Mouse (Mus musculus): ENCODE measurements at regions not wholly inside any gene's neighbourhood (a gene's known extent, or its start where the extent isn't known, plus 50 kb on each side); places are given as distances from the start of the nearest gene placed in this dataset.

DNA sequence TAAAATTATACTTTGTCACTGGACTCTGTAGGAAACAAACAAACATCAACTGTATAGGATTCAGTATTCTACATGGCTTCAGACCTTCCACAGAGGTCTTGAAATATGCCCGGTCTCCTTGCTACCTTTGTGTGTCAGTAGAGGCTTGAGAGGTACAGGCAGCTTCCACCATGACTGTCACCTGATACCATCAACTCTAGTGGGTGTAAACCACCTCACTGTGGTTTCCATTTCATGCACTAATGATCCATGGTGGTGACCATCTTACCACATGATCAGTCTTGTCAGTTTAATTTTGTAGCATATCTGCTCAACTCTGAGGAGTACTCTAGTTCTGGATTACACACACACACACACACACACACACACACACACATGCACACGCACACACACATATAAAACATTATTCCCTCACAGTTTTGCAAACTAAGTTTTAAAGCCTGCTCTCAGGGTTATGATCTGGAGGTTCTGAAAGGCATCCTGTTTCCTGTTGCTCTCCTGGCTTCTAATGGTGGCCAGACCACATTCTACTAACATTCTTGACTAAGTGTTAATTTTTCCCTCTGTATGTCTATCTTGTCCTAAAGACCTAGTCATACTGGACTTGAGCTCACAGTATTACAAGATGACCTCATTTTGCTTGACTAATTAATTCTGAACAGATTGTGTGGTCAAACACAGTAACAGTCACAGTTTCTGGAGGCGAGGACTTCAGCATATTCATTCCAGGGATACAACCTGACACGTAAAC lies 106.7 kb upstream of the Rgs1 start:
- 92% methylated on average over 4 of the region's 4 CpGs for WGBS
- no peak overlapping the region for H3K4me2 ChIP-seq
- H3K9ac ChIP-seq = no peak overlapping the region
- H3K4me1 ChIP-seq (replicated peaks) = no peaks in the 10 kb centered on the region
- H3K36me3 ChIP-seq = no peaks in the 10 kb centered on the region
- H3K27me3 ChIP-seq = no peaks in the 10 kb centered on the region
- no peak overlapping the region for H3K27ac ChIP-seq
- no peak overlapping the region for H3K4me3 ChIP-seq
- ATAC-seq (ENCODE audit: low FRiP score) = no peak
- H3K9me3 ChIP-seq = no peaks in the 10 kb centered on the region

DNA sequence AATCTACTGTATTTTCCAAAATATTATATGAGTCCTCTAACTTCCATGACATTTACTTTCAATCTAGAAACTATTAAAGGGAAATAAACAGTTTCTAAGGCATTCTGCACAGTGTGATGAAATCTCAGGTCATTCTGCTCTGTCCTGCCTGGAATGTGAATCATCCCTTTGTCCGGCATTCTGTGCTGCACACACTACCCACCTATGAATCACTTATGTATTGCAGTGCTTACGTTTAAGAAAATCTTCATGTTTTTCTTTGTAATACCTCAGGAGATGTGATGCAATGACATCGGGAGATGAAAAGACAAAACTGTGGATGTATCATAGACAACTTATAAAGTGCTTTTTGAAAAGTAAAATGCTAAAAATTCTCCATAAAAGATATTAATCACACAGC lies 106.0 kb upstream of the Rgs1 start:
- no peak for ATAC-seq (ENCODE audit: low FRiP score)
- WGBS = 90% methylated on average over 3 of the region's 3 CpGs
- H3K27me3 ChIP-seq = no peaks in the 10 kb centered on the region
- no peaks in the 10 kb centered on the region for H3K9me3 ChIP-seq
- H3K9ac ChIP-seq = no peak overlapping the region
- H3K4me3 ChIP-seq = no peak overlapping the region
- no peak overlapping the region for H3K27ac ChIP-seq
- H3K4me2 ChIP-seq = no peak overlapping the region
- H3K36me3 ChIP-seq = no peaks in the 10 kb centered on the region
- H3K4me1 ChIP-seq (replicated peaks) = no peaks in the 10 kb centered on the region

DNA sequence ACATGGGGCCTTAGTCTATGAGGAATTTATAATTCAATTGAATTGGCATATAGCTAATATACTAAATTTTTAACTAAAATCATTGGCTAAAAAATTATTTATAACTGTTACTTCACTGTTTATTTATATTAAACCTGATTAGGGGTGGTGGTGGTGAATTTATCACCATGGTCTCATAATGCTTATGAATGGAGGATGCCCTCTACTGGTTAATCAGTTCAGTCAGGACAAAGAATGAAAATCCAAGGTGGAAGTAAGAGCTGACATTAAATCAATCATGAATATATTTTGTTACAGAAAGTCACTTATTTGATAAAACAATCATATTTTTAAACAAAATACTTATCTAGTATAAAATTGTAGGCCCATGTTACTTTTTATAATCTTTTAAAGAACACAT lies 104.3 kb upstream of the Rgs1 start:
- Histone ChIP-seq H3K27me3 (no peaks in the 10 kb centered on the region), H3K9ac (no peak overlapping the region), H3K27ac (no peak overlapping the region), H3K4me2 (no peak overlapping the region), H3K9me3 (no peaks in the 10 kb centered on the region), H3K4me1 (replicated peaks) (no peaks in the 10 kb centered on the region), H3K36me3 (no peaks in the 10 kb centered on the region), H3K4me3 (no peak overlapping the region)
- ATAC-seq (ENCODE audit: low FRiP score) = no peak

DNA sequence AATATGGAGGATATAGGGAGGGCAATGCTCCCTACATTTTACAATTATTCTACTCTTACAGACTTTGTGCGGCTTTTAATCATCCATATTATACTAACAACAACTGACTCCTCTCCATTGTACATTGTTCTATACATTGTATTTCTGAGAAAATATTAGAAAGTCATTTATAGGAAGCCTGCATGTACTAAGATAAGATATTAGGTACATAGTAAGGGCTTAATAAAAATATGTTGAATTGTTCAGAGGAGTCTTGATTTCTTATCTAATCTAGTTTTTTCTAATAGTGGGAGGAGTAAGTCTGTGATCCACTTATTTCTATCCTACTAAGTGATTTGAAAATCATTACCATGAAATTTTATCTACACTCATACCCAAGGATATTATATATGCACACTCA lies 94.8 kb upstream of the Rgs1 start:
- ATAC-seq (ENCODE audit: low FRiP score) = no peak
- no peaks in the 10 kb centered on the region for H3K27me3 ChIP-seq
- 96% methylated on average over 1 of the region's 1 CpGs for WGBS
- no peaks in the 10 kb centered on the region for H3K4me1 ChIP-seq (replicated peaks)
- no peak overlapping the region for H3K4me2 ChIP-seq
- no peak overlapping the region for H3K9ac ChIP-seq
- no peaks in the 10 kb centered on the region for H3K36me3 ChIP-seq
- H3K4me3 ChIP-seq = no peak overlapping the region
- no peak overlapping the region for H3K27ac ChIP-seq
- no peaks in the 10 kb centered on the region for H3K9me3 ChIP-seq

DNA sequence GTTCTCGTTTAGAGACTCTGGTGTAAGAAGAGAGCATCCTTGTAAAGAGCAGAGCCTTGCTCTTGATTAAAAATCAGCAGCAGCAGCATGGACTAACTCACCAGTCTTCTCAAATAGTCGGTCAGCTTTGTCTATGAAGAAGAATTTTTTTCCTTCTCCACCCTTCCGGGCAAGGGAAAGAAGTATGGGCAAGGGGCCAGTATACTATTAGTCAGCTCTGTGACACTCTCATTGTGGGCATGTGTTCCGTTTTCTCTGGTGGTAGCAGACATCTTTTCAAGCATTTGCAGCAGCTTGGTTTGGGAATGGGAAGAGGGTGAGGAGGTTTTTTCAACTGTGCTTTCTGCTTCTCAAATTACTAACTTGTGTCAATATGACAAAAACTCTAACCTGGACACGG lies 94.3 kb upstream of the Rgs1 start:
- Histone ChIP-seq H3K36me3 (no peaks in the 10 kb centered on the region), H3K27me3 (no peaks in the 10 kb centered on the region), H3K4me3 (no peak overlapping the region), H3K4me1 (replicated peaks) (no peaks in the 10 kb centered on the region), H3K4me2 (no peak overlapping the region), H3K9me3 (no peaks in the 10 kb centered on the region), H3K9ac (no peak overlapping the region), H3K27ac (no peak overlapping the region)
- ATAC-seq (ENCODE audit: low FRiP score) = no peak
- 75% methylated on average over 5 of the region's 5 CpGs for WGBS

DNA sequence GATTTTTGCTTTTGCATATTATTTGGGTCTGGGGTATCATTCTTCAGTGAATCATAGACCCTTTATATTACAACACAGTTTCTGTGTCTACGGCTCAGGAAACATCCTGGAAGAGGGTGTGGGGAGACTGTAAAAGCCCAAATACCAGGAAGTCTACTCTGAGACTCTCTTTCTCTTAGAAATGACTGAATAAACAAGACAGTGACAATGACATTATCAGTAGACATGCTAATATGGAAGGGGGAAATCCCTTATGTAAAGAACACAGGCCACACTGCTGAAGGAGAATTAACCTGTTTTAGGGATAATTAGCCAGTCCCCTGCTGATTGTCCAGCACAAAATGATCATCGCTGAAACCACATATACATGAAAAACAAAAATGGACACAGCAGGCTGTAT lies 88.5 kb upstream of the Rgs1 start:
- no peaks in the 10 kb centered on the region for H3K36me3 ChIP-seq
- H3K27ac ChIP-seq = no peak overlapping the region
- no peaks in the 10 kb centered on the region for H3K4me1 ChIP-seq (replicated peaks)
- WGBS = 93% methylated on average over 2 of the region's 2 CpGs
- no peak overlapping the region for H3K4me2 ChIP-seq
- H3K27me3 ChIP-seq = no peaks in the 10 kb centered on the region
- no peak for ATAC-seq (ENCODE audit: low FRiP score)
- no peak overlapping the region for H3K4me3 ChIP-seq
- H3K9ac ChIP-seq = no peak overlapping the region
- no peaks in the 10 kb centered on the region for H3K9me3 ChIP-seq

DNA sequence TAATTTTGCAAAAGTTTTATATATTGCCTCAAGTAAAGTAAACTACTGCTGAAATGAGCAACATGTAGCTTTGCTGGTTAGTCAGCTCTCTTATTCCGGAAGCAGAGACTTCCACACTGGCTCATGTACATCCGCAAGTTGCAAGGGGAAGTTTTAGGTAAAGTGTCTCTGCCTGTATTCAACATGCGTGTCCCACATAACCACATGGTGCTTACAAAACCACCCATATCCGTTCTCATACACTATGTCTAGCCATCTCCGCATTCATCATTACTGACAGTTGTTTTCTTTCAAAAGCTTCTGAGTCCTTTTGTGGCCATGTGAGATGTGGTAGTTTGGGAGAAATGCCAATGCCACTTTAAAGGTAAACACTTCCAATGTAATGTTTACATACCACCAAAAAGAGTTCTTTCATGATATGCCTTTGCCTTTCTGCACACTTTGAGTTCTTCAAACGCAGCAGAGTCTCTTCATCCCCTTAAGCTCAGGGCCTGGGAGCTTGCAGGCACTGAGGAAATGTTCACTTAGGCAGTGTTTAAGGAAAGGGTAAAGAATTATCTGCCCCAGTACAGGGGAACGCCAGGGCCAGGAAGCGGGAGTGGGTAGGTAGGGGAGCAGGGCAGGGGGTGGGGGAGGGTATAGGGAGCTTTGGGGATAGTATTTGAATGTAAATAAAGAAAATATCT lies 81.5 kb upstream of the Rgs1 start:
- H3K27me3 ChIP-seq = no peaks in the 10 kb centered on the region
- no peaks in the 10 kb centered on the region for H3K9me3 ChIP-seq
- no peak overlapping the region for H3K27ac ChIP-seq
- no peak overlapping the region for H3K4me3 ChIP-seq
- 84% methylated on average over 8 of the region's 8 CpGs for WGBS
- no peak overlapping the region for H3K9ac ChIP-seq
- no peaks in the 10 kb centered on the region for H3K4me1 ChIP-seq (replicated peaks)
- no peak for ATAC-seq (ENCODE audit: low FRiP score)
- no peak overlapping the region for H3K4me2 ChIP-seq
- no peaks in the 10 kb centered on the region for H3K36me3 ChIP-seq

DNA sequence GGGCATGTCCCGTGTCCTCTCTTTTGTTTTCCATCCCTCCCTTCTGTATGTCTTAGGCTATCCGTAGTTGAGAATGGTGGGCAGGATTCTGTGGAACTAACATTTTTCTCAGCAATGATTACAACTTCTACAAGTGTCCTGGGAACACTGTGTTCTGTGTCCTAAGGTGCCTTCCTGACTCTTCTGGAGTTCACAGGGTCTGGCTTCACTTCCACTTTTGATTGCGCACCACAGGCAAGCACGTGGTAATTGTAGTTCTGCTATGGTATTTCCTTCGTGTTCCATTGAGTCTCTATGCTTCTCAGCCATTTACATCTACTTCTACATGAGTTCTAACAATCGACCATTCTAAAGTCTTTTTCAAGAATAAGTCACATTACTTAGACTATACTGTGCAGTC lies 70.4 kb upstream of the Rgs1 start:
- Histone ChIP-seq H3K36me3 (no peaks in the 10 kb centered on the region), H3K9me3 (no peaks in the 10 kb centered on the region), H3K4me3 (no peak overlapping the region), H3K27ac (no peak overlapping the region), H3K4me2 (no peak overlapping the region), H3K4me1 (replicated peaks) (no peaks in the 10 kb centered on the region), H3K27me3 (no peaks in the 10 kb centered on the region), H3K9ac (no peak overlapping the region)
- no peak for ATAC-seq (ENCODE audit: low FRiP score)
- 87% methylated on average over 6 of the region's 6 CpGs for WGBS

DNA sequence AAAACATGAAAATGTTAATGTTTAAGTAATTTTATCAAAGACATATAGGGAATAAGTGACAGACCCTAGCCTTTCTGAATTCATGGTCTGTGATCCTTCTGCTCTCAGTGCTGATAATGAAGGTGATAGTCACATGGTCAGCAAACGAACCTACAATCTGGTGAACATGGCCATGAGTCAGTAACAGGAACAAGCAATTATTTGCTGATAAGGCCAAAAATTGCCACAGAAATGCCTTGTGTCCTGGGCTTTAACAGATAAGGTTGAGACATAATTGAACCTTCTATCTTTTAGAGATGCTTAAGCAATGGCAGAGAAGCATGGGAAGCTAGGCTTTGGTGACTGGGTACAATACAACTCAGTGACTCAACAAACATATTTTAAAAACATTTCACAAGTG lies 69.2 kb upstream of the Rgs1 start:
- ATAC-seq (ENCODE audit: low FRiP score) = no peak
- no peaks in the 10 kb centered on the region for H3K36me3 ChIP-seq
- H3K4me3 ChIP-seq = no peak overlapping the region
- WGBS = 81% methylated on average over 1 of the region's 1 CpGs
- no peak overlapping the region for H3K9ac ChIP-seq
- H3K27ac ChIP-seq = no peak overlapping the region
- H3K27me3 ChIP-seq = no peaks in the 10 kb centered on the region
- H3K9me3 ChIP-seq = no peaks in the 10 kb centered on the region
- no peak overlapping the region for H3K4me2 ChIP-seq
- H3K4me1 ChIP-seq (replicated peaks) = no peaks in the 10 kb centered on the region

DNA sequence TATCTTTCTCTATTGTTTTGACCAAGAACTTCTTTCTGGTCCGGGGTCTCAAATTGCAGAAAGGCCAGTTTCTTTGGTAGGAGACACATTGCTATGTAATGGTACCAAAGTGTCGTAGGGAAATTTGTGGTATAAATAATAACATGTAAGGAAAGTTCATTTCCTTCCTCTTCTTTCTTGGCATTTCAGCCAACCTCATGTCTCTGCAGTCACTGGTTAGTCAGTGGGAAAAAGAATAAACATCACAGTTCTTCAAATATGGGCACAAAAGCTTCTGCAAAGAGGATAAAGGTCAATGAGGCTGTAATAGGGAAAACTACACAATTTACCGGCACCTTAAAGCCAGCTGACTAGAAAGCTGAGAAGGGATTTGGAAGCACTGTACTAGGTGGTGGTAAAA lies 68.5 kb upstream of the Rgs1 start:
- Histone ChIP-seq H3K27me3 (no peaks in the 10 kb centered on the region), H3K4me3 (no peak overlapping the region), H3K4me1 (replicated peaks) (no peaks in the 10 kb centered on the region), H3K9ac (no peak overlapping the region), H3K9me3 (no peaks in the 10 kb centered on the region), H3K4me2 (no peak overlapping the region), H3K27ac (no peak overlapping the region), H3K36me3 (no peaks in the 10 kb centered on the region)
- WGBS = 92% methylated on average over 3 of the region's 3 CpGs
- no peak for ATAC-seq (ENCODE audit: low FRiP score)

DNA sequence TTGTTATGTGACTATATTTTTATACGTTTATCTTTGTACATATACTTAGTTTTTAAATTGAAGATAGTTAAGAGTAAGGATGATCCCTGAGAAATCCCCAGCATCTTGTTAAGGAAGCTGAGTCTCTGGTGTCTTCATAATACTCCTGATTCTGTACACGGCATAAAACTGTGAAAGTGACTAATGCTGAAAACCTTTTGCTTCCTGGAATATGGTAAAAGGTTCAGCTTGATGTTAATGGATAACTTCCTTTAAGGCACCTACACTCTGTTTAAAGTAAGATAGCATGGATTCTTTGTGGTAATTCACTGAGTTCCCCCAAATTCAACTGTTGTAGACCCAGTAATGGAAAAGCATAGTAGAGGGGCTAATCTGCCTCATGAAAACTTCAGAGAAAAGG lies 67.2 kb upstream of the Rgs1 start:
- Histone ChIP-seq H3K27me3 (no peaks in the 10 kb centered on the region), H3K9me3 (no peaks in the 10 kb centered on the region), H3K4me3 (no peak overlapping the region), H3K27ac (no peak overlapping the region), H3K9ac (no peak overlapping the region), H3K36me3 (no peaks in the 10 kb centered on the region), H3K4me1 (replicated peaks) (no peaks in the 10 kb centered on the region), H3K4me2 (no peak overlapping the region)
- ATAC-seq (ENCODE audit: low FRiP score) = no peak
- WGBS = 96% methylated on average over 2 of the region's 2 CpGs

DNA sequence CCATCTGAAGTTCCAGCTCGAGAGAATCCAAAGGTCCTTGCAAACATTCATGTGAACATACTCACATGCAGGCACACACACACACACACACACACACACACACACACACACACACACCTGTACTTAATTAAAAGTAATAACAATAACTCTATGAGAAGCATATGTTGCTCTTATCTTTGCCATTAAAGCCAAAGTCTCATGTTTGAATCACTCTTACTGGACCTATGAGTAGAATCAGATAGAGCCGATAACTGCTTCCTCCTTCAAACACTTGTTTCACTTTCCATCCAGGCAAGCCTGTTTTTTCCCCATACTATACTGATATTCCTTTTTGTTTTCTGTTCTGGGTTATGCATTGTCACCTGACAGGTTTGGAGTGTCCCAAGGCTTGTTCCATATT lies 65.3 kb upstream of the Rgs1 start:
- WGBS = 91% methylated on average over 2 of the region's 2 CpGs
- no peak overlapping the region for H3K4me2 ChIP-seq
- H3K9ac ChIP-seq = no peak overlapping the region
- no peak overlapping the region for H3K4me3 ChIP-seq
- no peaks in the 10 kb centered on the region for H3K36me3 ChIP-seq
- H3K27ac ChIP-seq = no peak overlapping the region
- H3K27me3 ChIP-seq = no peaks in the 10 kb centered on the region
- no peaks in the 10 kb centered on the region for H3K9me3 ChIP-seq
- H3K4me1 ChIP-seq (replicated peaks) = no peaks in the 10 kb centered on the region
- ATAC-seq (ENCODE audit: low FRiP score) = no peak

DNA sequence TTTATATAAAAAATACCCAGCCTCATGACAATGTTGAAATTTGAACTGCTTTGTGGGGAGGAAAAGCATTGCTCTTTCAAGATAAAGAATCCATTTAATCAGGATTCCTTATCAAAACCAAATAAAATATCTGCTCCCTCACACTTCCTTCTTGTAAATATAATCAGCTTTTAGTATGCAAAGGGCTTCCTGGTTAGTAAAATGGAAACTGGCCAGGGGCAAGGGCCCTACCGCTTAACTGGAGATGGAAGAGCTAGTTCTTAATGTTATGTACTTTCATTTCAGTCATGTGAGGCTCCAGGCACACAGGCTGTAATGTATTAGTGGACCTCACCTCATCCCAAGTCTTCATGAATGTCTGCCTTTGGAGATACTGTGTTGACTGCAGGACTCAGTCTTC lies 64.3 kb upstream of the Rgs1 start:
- H3K9me3 ChIP-seq = no peaks in the 10 kb centered on the region
- H3K36me3 ChIP-seq = no peaks in the 10 kb centered on the region
- H3K4me2 ChIP-seq = no peak overlapping the region
- WGBS = 90% methylated on average over 1 of the region's 1 CpGs
- H3K9ac ChIP-seq = no peak overlapping the region
- no peak overlapping the region for H3K4me3 ChIP-seq
- no peaks in the 10 kb centered on the region for H3K27me3 ChIP-seq
- ATAC-seq (ENCODE audit: low FRiP score) = no peak
- no peaks in the 10 kb centered on the region for H3K4me1 ChIP-seq (replicated peaks)
- H3K27ac ChIP-seq = no peak overlapping the region

Data from hindbrain, embryonic 13.5 days (tissue).